ENCODE assay signal across 10 mouse cellular contexts in the genomic region with DNA sequence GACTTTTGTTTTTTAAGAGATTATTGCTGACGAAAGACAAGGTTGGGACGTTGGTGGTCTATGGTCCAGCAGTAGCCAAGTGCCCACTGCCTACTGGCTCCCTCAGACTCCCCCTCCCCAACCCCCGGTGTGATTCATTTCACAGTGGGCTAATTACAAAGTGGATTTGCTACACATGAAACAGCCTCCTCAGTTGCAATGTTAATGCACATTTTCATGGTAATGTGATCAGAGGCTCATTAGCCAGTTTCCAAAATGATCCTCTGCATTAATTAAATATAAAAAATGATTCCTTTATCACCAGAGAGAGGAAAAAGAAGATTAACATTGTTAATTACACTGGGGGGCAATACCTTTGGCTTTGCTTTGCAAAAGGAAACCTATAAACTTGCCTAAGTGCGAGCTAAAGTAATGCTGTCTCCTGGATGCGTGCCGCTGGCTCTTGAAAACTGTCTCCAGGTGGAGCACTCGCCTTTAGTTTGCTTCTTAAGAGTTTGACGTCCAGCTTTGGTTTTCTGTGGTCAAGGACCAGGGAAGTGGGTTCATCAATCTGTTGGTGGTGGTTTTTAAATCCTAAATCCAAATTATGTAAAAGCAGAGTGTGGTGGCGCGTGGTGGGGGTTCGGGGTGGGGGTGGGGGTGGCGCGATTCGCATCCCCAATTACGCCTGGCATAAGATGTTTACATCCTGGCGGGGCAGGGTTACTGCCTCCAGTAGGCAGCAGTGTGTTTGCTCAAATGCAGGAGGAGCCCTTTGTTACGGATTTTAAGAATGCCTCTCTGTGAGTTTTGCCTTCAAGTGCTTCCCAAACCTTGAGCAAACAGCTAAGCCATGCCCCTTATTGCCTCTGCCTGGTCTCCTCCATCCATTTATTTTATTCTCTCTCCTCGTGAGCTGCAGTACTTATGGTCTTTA.
DNase-seq lines count a peak whose midpoint lies in the region; ATAC-seq lines count a peak whose summit lies in the region.
"Had no signal": no experiment of that assay in that cellular context is flagged by ENCODE, and none has a peak within 500 bp of the region (broad histone marks: within the 10 kb centered on the region; RNA-seq: fewer than 3 reads in every experiment).

No protein-coding gene starts in this region.

- no peaks in the 10 kb centered on the region for H3K9me3 ChIP-seq in hindbrain, embryonic 15.5 days
- 0 out of 2 replicates have a peak, but pooled peaks cover under 1% of the 10 kb centered on the region for H3K9me3 ChIP-seq in midbrain, embryonic 13.5 days
- H3K9me3 ChIP-seq: liver, embryonic 13.5 days had no signal

- H3K27me3 ChIP-seq in hindbrain, embryonic 15.5 days: no peaks in the 10 kb centered on the region
- H3K27me3 ChIP-seq in midbrain, embryonic 13.5 days: peaks cover 7% of the 10 kb centered on the region
- H3K27me3 ChIP-seq: CH12.LX had no signal

- peaks cover 27% of the 10 kb centered on the region for H3K4me1 ChIP-seq in hindbrain, embryonic 15.5 days (replicated peaks)
- H3K4me1 ChIP-seq in midbrain, embryonic 13.5 days (replicated peaks): peaks cover 34% of the 10 kb centered on the region
- H3K4me1 ChIP-seq: liver, embryonic 13.5 days had no signal

- peak overlapping the region; percentile 38 for H3K4me3 ChIP-seq in hindbrain, embryonic 15.5 days
- H3K4me3 ChIP-seq in midbrain, embryonic 13.5 days (replicated peaks): peak overlapping the region; percentile 37
- H3K4me3 ChIP-seq: liver, embryonic 13.5 days had no signal

- ATAC-seq in hindbrain, embryonic 15.5 days (ENCODE audit: low FRiP score, low read depth): peak; percentile 64; the same call in 1 of the 2 replicates
- peak; percentile 51; the same call in 1 of the 2 replicates for ATAC-seq in midbrain, embryonic 13.5 days

- DNase-seq in cerebellum, postnatal 25 days: peak; percentile 10 to 39
- no peak for DNase-seq in cerebellum, adult 11-12 months
- DNase-seq in right cerebral cortex, adult 2 months (ENCODE audit: low spot score in 2 of 2): peak; percentile 49 to 53
- no peak for DNase-seq in right cerebral cortex, postnatal 36 days (ENCODE audit: low spot score in 2 of 2)
- DNase-seq in thymus, postnatal 14 days: no peak
- no peak for DNase-seq in thymus, postnatal 4 days
- DNase-seq: liver, embryonic 13.5 days had no signal

- H3K36me3 ChIP-seq in hindbrain, embryonic 15.5 days: peaks cover 2% of the 10 kb centered on the region; the same call in 1 of the 2 replicates
- peaks cover 5% of the 10 kb centered on the region for H3K36me3 ChIP-seq in midbrain, embryonic 13.5 days
- H3K36me3 ChIP-seq: liver, embryonic 13.5 days had no signal

- peak overlapping the region; percentile 56 for H3K4me2 ChIP-seq in hindbrain, embryonic 15.5 days
- peak overlapping the region; percentile 56 for H3K4me2 ChIP-seq in midbrain, embryonic 13.5 days (replicated peaks)
- H3K4me2 ChIP-seq: liver, embryonic 13.5 days had no signal

- peak overlapping the region; percentile 38 for H3K9ac ChIP-seq in hindbrain, embryonic 15.5 days
- H3K9ac ChIP-seq in midbrain, embryonic 13.5 days (replicated peaks): peak overlapping the region; percentile 61
- H3K9ac ChIP-seq: liver, embryonic 13.5 days had no signal

- peak overlapping the region; percentile 78 for H3K27ac ChIP-seq in hindbrain, embryonic 15.5 days (replicated peaks)
- peak overlapping the region; percentile 77 for H3K27ac ChIP-seq in midbrain, embryonic 13.5 days
- H3K27ac ChIP-seq: liver, embryonic 13.5 days had no signal

- 1% methylated on average over 18 of the region's 18 CpGs for WGBS in hindbrain, embryonic 15.5 days
- 0% methylated on average over 18 of the region's 18 CpGs for WGBS in midbrain, embryonic 13.5 days

Comparison
In these comparisons a context has a peak if more than half of its experiments do, and no peak if none do; other contexts are left out.
1. DNase-seq: peak in cerebellum, postnatal 25 days (2 of 2) and right cerebral cortex, adult 2 months (2 of 2); none in cerebellum, adult 11-12 months (single experiment), right cerebral cortex, postnatal 36 days (0 of 2), thymus, postnatal 14 days (single experiment) and thymus, postnatal 4 days (single experiment).